Mouse (Mus musculus) heart, postnatal 0 days (tissue): Measurements from ENCODE around the gene Mtln. TPM values are rescaled to one million over a fixed set of nuclear protein-coding genes. Genes with fewer than 3 reads are reported as not detected.

Experiments used
- ATAC-seq: fragments of 200-750 bp; cut with Nextera tagmentation; 2 replicates; pipeline ENCODE4 v1.8.0; 2017; ENCODE audit warnings: low read depth, moderate number of reproducible peaks, moderate library complexity; ENCODE audit not compliant: insufficient read depth
- DNase-seq: peaks from one replicate; pipeline ENCODE4 v3.0.0-alpha.2; 2016; ENCODE audit warnings: low spot score
- H3K27ac ChIP-seq: fragments of 300-500 bp; sonication (generic); 2 replicates; pipeline ENCODE4 v1.5.1; 2014; ENCODE audit warnings: low read depth, mild to moderate bottlenecking
- H3K27me3 ChIP-seq: fragments of 300-500 bp; sonication (generic); 2 replicates; pipeline ENCODE4 v1.6.1; 2014; ENCODE audit warnings: low read length, mixed read lengths; ENCODE audit not compliant: control insufficient read depth, insufficient read depth
- H3K36me3 ChIP-seq: fragments of 300-500 bp; sonication (generic); replicated peaks from 2 replicates; pipeline ENCODE4 v1.6.1; 2014; ENCODE audit warnings: low read length, mixed read lengths; ENCODE audit not compliant: control insufficient read depth, insufficient read depth
- H3K4me1 ChIP-seq: fragments of 300-500 bp; sonication (generic); 2 replicates; pipeline ENCODE4 v1.6.1; 2014; ENCODE audit warnings: antibody characterized with exemption; ENCODE audit not compliant: control insufficient read depth, insufficient read depth
- H3K4me2 ChIP-seq: fragments of 300-500 bp; sonication (generic); 2 replicates; pipeline ENCODE4 v1.6.1; 2014; ENCODE audit warnings: low read depth, mild to moderate bottlenecking, low read length, moderate library complexity
- H3K4me3 ChIP-seq: fragments of 300-500 bp; sonication (generic); 2 replicates; pipeline ENCODE4 v1.5.1; 2014; ENCODE audit warnings: low read depth, low read length
- H3K9ac ChIP-seq: fragments of 300-500 bp; sonication (generic); replicated peaks from 2 replicates; pipeline ENCODE4 v1.6.1; 2014; ENCODE audit warnings: low read depth, low read length, mixed read lengths
- H3K9me3 ChIP-seq: fragments of 300-500 bp; sonication (generic); replicated peaks from 2 replicates; pipeline ENCODE4 v1.6.1; 2016; ENCODE audit warnings: low read length; ENCODE audit not compliant: control insufficient read depth
- CTCF ChIP-seq: IDR thresholded peaks from 2 replicates; pipeline ENCODE4 v1.5.1; 2016; ENCODE audit warnings: antibody characterized with exemption, control low read depth, low read depth
- EP300 ChIP-seq: IDR thresholded peaks from 2 replicates; pipeline ENCODE4 v1.6.1; 2016; ENCODE audit warnings: antibody characterized with exemption, low read depth
- WGBS: fragments of 180-500 bp; shearing (Covaris S2); extraction: QIAGEN DNeasy Blood & Tissue Kit; methylation state at CpG from one replicate; pipeline ENCODE4 v1.1.7; 2014; 5-methylcytosine and 5-hydroxymethylcytosine counted together
- polyA plus RNA-seq: library from polyadenylated mRNA; unstranded; fragments of >200 nt; fragmentation: Nextera tagmentation; extraction: Ambion mirVana; gene quantifications from 2 replicates; pipeline ENCODE4 v1.2.1, GENCODE M21; 2015
- total RNA-seq: library from RNA; depleted of rRNA; stranded (reverse); fragments of >200 nt; gene quantifications from 2 replicates; pipeline ENCODE4 v1.2.3, GENCODE M21; 2014; ENCODE audit warnings: low replicate concordance

Mtln gene
- total and polyA plus RNA-seq, 2 experiments from 2014 or later = 13.3 to 65.0 TPM

DNA sequence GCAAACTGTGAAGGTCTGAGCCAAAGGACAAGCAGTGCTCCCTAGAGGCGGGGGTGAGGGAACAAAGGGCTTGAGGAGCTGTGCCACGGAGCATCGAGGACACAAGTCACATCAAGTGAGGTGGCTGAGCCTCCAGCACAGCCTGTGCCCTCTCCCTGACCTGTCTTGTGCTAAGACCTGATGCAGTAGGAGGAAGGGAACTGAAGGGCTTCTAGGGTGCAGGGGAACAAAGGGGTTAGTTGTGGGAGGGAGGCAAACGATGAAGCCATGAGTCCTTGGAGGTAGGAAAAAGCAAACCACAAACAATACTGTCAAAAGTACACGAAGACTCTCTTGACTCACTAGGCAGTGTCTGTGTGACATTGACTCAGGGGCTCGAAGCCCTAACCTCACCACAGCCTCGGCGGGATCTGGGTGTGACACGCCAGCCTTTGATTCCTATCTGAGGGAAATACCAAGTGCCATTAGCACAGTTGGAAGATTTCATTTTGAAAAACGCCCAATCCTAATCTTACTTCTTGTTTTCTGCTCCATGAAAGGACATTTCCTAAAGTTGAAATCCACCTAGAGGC, 31.8 kb downstream of the Mtln start:
- Histone ChIP-seq H3K4me2 (no peak overlapping the region), H3K36me3 (peaks cover 13% of the 10 kb centered on the region; the same call in 1 of the 2 replicates), H3K4me1 (peaks cover 8% of the 10 kb centered on the region; the same call in 1 of the 2 replicates), H3K9ac (no peak overlapping the region), H3K4me3 (no peak overlapping the region), H3K27me3 (no peaks in the 10 kb centered on the region), H3K9me3 (no peaks in the 10 kb centered on the region), H3K27ac (no peak overlapping the region)
- DNase-seq = no peak
- WGBS = 62% methylated on average over 10 of the region's 10 CpGs
- TF ChIP-seq CTCF = no peak
- TF ChIP-seq EP300 = no peak
- no peak for ATAC-seq

DNA sequence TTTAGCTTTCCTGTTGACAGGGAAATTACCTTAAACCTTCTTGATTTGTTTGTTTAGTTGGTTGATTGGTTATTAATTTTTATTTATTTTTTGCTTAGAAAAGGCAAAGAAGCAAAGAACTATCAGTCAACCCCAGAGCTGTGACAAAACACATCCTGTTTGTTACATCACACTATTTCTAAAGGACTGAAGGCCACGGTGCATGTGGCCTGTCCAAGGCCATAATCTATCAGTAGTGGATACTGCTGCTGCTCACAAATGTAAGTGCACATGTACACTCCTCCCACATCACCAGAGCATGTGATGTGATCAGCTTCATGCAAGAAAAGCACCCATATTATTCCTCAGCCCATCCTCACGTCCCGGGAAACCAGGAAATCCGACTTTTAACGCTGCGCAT, 32.3 kb downstream of the Mtln start:
- H3K36me3 ChIP-seq = peaks cover 13% of the 10 kb centered on the region; the same call in 1 of the 2 replicates
- TF ChIP-seq EP300 (no peak), CTCF (no peak)
- no peak overlapping the region for H3K27ac ChIP-seq
- DNase-seq (no peak), ATAC-seq (no peak)
- H3K9me3 ChIP-seq = no peaks in the 10 kb centered on the region
- H3K4me1 ChIP-seq = peaks cover 8% of the 10 kb centered on the region; the same call in 1 of the 2 replicates
- no peak overlapping the region for H3K9ac ChIP-seq
- H3K27me3 ChIP-seq = no peaks in the 10 kb centered on the region
- H3K4me3 ChIP-seq = no peak overlapping the region
- WGBS = 81% methylated on average over 6 of the region's 6 CpGs
- H3K4me2 ChIP-seq = no peak overlapping the region

DNA sequence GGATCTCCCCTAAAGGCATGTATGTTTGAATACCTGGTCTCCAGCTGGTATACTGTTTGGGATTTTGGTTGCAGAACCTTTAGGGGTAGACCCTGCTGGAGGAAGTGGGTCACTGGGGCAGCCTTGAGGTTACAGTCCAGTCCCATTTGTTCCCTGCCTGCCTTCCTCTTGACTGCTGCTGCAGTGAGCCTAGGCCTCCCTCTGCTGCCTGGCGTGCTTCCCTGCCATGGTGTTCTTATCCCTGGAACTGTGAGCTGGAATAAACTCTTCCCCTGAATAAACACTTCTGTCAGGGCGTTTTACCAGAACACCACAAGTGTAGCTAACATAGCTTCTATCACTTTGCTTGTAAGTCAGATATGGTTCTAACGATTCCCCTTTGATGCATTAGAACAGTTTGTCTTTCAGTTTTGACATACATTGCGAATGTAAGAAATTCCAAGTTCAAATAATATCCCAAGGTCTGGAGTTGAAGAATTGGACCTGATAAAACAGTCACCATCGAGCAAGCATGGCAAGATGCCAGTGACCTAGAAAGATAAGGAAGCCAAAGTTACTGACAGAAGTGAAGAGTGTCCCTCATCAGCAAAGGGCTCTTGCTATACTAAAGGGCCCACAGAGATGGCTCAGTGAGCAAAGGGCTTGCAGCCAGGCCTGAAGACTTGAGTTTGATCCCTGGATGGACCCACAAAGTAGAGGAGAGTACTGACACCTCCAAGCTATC, 33.0 kb downstream of the Mtln start:
- Histone ChIP-seq H3K27me3 (no peaks in the 10 kb centered on the region), H3K4me2 (no peak overlapping the region), H3K27ac (peak overlapping the region; percentile 18; the same call in 1 of the 2 replicates), H3K4me3 (no peak overlapping the region), H3K36me3 (peaks cover 13% of the 10 kb centered on the region; the same call in 1 of the 2 replicates), H3K9me3 (no peaks in the 10 kb centered on the region), H3K9ac (no peak overlapping the region), H3K4me1 (peaks cover 8% of the 10 kb centered on the region; the same call in 1 of the 2 replicates)
- DNase-seq (peak; percentile 51), ATAC-seq (peak; percentile 58)
- TF ChIP-seq CTCF = peak; percentile 51
- no peak for TF ChIP-seq EP300
- 26% methylated on average over 5 of the region's 5 CpGs for WGBS

DNA sequence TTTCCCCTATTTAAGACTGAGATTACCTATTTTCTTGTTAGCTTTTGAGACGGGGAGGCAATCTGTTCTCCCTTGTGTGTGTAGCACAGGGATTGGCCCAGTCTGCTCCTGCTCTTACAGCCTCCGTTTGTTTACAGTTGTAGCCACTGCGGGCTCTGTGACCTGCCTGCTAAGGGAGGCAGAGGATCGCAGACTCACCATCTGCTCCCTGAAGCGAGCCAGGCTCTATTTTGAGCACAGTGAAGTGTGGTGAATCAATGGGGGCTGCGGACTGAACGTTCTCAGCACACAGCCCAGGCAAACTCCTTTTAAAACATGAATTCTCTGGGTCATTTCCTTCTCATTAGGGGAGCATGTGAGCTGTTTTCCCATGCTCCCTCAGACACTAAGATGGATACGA, 35.1 kb downstream of the Mtln start:
- no peak for TF ChIP-seq CTCF
- no peak for TF ChIP-seq EP300
- peaks cover 7% of the 10 kb centered on the region; the same call in 1 of the 2 replicates for H3K36me3 ChIP-seq
- H3K27me3 ChIP-seq = no peaks in the 10 kb centered on the region
- ATAC-seq (peak; percentile 34; the same call in 1 of the 2 replicates), DNase-seq (peak; percentile 14)
- H3K4me1 ChIP-seq = peaks cover 8% of the 10 kb centered on the region; the same call in 1 of the 2 replicates
- H3K9ac ChIP-seq = no peak overlapping the region
- 23% methylated on average over 8 of the region's 8 CpGs for WGBS
- H3K9me3 ChIP-seq = no peaks in the 10 kb centered on the region
- no peak overlapping the region for H3K4me3 ChIP-seq
- H3K27ac ChIP-seq = peak overlapping the region; percentile 40; the same call in 1 of the 2 replicates
- peak overlapping the region; percentile 13; the same call in 1 of the 2 replicates for H3K4me2 ChIP-seq

DNA sequence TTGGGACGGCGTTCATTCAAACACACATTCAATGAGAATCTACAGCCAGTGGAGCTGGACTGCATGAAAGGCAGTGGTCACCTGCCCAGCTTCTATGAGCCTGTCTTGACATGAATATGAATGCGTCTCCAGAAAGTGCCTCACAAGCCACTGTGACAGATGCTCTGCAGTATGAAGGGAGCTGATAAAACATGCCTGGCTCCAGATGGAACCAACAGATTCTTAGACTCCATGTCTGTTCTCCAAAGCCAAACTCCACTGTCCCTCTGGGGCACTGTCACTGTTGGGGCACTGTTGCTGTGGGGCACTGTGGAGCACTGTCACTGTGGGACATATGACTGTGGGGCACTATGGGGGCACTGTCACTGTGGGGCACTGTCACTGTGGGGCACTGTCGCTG, 38.2 kb downstream of the Mtln start:
- no peak overlapping the region for H3K27ac ChIP-seq
- H3K4me2 ChIP-seq = no peak overlapping the region
- ATAC-seq (no peak), DNase-seq (no peak)
- H3K9ac ChIP-seq = no peak overlapping the region
- H3K4me3 ChIP-seq = no peak overlapping the region
- 90% methylated on average over 4 of the region's 4 CpGs for WGBS
- H3K36me3 ChIP-seq = no peaks in the 10 kb centered on the region
- peaks cover 12% of the 10 kb centered on the region; the same call in 1 of the 2 replicates for H3K4me1 ChIP-seq
- TF ChIP-seq EP300 (no peak), CTCF (no peak)
- H3K9me3 ChIP-seq = no peaks in the 10 kb centered on the region
- no peaks in the 10 kb centered on the region for H3K27me3 ChIP-seq
